Mouse (Mus musculus) liver, postnatal 0 days (tissue): Measurements from ENCODE around the gene Stra6l.

Source experiments
- CTCF ChIP-seq: sonication (generic); IDR thresholded peaks from 2 replicates; pipeline ENCODE4 v1.5.1; 2016; ENCODE audit warnings: antibody characterized with exemption, low read depth
- EP300 ChIP-seq: IDR thresholded peaks from 2 replicates; pipeline ENCODE4 v1.6.1; 2016; ENCODE audit warnings: antibody characterized with exemption, low read depth, mild to moderate bottlenecking

GRCm38 (mm10) chr4:45924011-45924410, 75.5 kb downstream of the Stra6l start:
- TF ChIP-seq EP300 (no peak), CTCF (no peak)
